Mouse (Mus musculus): ENCODE data around the gene Ulk3.
A peak's percentile ranks its signal among the peaks of the same experiment; 100 is the strongest.

Ulk3 gene

GRCm38 (mm10) chr9:57589224-57590126 is at the start of gene Ulk3:
TSS of gene Ulk3 (plus strand) at chr9:57589452.
- peak; percentile 77 for DNase-seq (ENCODE audit: low spot score)

GRCm38 (mm10) chr9:57539550-57539949 is 49.7 kb upstream of the Ulk3 start:
- DNase-seq (ENCODE audit: low spot score), result no peak

GRCm38 (mm10) chr9:57541312-57541711 is 47.9 kb upstream of the Ulk3 start:
- DNase-seq (ENCODE audit: low spot score), result peak; percentile 46

- no peak for DNase-seq (ENCODE audit: low spot score)
Measured at GRCm38 (mm10) chr9:57543951-57544350, 45.3 kb upstream of the Ulk3 start.

- DNase-seq (ENCODE audit: low spot score), result no peak
Measured at GRCm38 (mm10) chr9:57547287-57547686, 42.0 kb upstream of the Ulk3 start.

- DNase-seq (ENCODE audit: low spot score), result no peak
Measured at GRCm38 (mm10) chr9:57547869-57548268, 41.4 kb upstream of the Ulk3 start.

- no peak for DNase-seq (ENCODE audit: low spot score)
Measured at GRCm38 (mm10) chr9:57549186-57549585, 40.1 kb upstream of the Ulk3 start.

GRCm38 (mm10) chr9:57550126-57550862 is 39.0 kb upstream of the Ulk3 start:
- DNase-seq (ENCODE audit: low spot score), result no peak

GRCm38 (mm10) chr9:57552139-57552887 is 36.9 kb upstream of the Ulk3 start, which contains the start of gene Mpi:
TSS of gene Mpi (minus strand) at chr9:57552763.
- DNase-seq (ENCODE audit: low spot score), result peak; percentile 25

GRCm38 (mm10) chr9:57553119-57553518 is 36.1 kb upstream of the Ulk3 start:
- no peak for DNase-seq (ENCODE audit: low spot score)

GRCm38 (mm10) chr9:57554753-57555152 is 34.5 kb upstream of the Ulk3 start:
- DNase-seq (ENCODE audit: low spot score), result no peak

GRCm38 (mm10) chr9:57557215-57557614 is 32.0 kb upstream of the Ulk3 start:
- no peak for DNase-seq (ENCODE audit: low spot score)

- DNase-seq (ENCODE audit: low spot score), result no peak
Measured at GRCm38 (mm10) chr9:57558625-57559024, 30.6 kb upstream of the Ulk3 start.

GRCm38 (mm10) chr9:57559568-57559967 is 29.7 kb upstream of the Ulk3 start:
- no peak for DNase-seq (ENCODE audit: low spot score)

GRCm38 (mm10) chr9:57560263-57560662 is 29.0 kb upstream of the Ulk3 start:
- no peak for DNase-seq (ENCODE audit: low spot score)

GRCm38 (mm10) chr9:57560861-57561710 is 28.2 kb upstream of the Ulk3 start, which contains the start of gene Scamp2:
TSS of gene Scamp2 (plus strand) at chr9:57560943.
- peak; percentile 88 for DNase-seq (ENCODE audit: low spot score)

- DNase-seq (ENCODE audit: low spot score), result no peak
Measured at GRCm38 (mm10) chr9:57561711-57562099, 27.5 kb upstream of the Ulk3 start.

GRCm38 (mm10) chr9:57562896-57563372 is 26.3 kb upstream of the Ulk3 start:
- DNase-seq (ENCODE audit: low spot score), result no peak

- no peak for DNase-seq (ENCODE audit: low spot score)
Measured at GRCm38 (mm10) chr9:57564609-57565008, 24.6 kb upstream of the Ulk3 start.

GRCm38 (mm10) chr9:57565741-57566221 is 23.5 kb upstream of the Ulk3 start:
- DNase-seq (ENCODE audit: low spot score), result no peak

GRCm38 (mm10) chr9:57566846-57567245 is 22.4 kb upstream of the Ulk3 start:
- no peak for DNase-seq (ENCODE audit: low spot score)

Measured in T-cell, adult 2 months (primary cell).